ENCODE assay signal across 8 mouse cellular contexts in genomic region chr19:45030746-45031693, GRCm38 (mm10). TPM values are rescaled to one million over a fixed set of nuclear protein-coding genes. Genes with fewer than 3 reads are reported as not detected.
DNase-seq lines count a peak whose midpoint lies in the region; ATAC-seq lines count a peak whose summit lies in the region.

No protein-coding gene starts in this region.

- peaks cover 44% of the 10 kb centered on the region for H3K4me1 ChIP-seq in hindbrain, embryonic 13.5 days (replicated peaks)

- no peaks in the 10 kb centered on the region for H3K9me3 ChIP-seq in hindbrain, embryonic 13.5 days

- peak overlapping the region; percentile 34 for H3K4me2 ChIP-seq in hindbrain, embryonic 13.5 days

- DNase-seq in cerebellum, postnatal 10 days: peak; percentile 93 to 95
- DNase-seq in frontal cortex, postnatal 25 days (ENCODE audit: low spot score in 2 of 2): peak; percentile 58 to 74
- DNase-seq in left cerebral cortex, adult 11 months (ENCODE audit: low spot score): peak; percentile 81
- DNase-seq in lung, postnatal 36 days: peak; percentile 93
- DNase-seq in retina, postnatal 7 days (ENCODE audit: low read depth, low spot score): peak; percentile 80
- peak; percentile 57 for DNase-seq in yolk sac, embryonic 10.5 days (ENCODE audit: low spot score)

- no peak overlapping the region for H3K27ac ChIP-seq in hindbrain, embryonic 13.5 days

- H3K4me3 ChIP-seq in hindbrain, embryonic 13.5 days: no peak overlapping the region

- H3K9ac ChIP-seq in hindbrain, embryonic 13.5 days: no peak overlapping the region; the same call in 1 of the 2 replicates

- H3K36me3 ChIP-seq in hindbrain, embryonic 13.5 days: peaks cover 24% of the 10 kb centered on the region

- peaks cover 6% of the 10 kb centered on the region; the same call in 1 of the 2 replicates for H3K27me3 ChIP-seq in hindbrain, embryonic 13.5 days

- 36% methylated on average over 20 of the region's 20 CpGs for WGBS in hindbrain, embryonic 13.5 days

- ATAC-seq in activated CD4-positive, CD25-positive, alpha-beta regulatory T cell, adult 4 months: peak; percentile 46
- ATAC-seq in hindbrain, embryonic 13.5 days (ENCODE audit: low FRiP score): peak; percentile 12; the same call in 1 of the 2 replicates

RNA-seq across cellular contexts. Expression of gene Pdzd7, which starts 14.5 kb away (rescaled TPM):
- under 1 TPM in 1 of 2 experiments, not detected in 1; 0.32 TPM for polyA plus RNA-seq in activated CD4-positive, CD25-positive, alpha-beta regulatory T cell, adult 4 months (2017; shearing (Covaris generic))
- polyA plus RNA-seq in hindbrain, embryonic 13.5 days (2015; fragmentation: Nextera tagmentation; extraction: Ambion mirVana): 1.4 and 1.5 TPM in 2 replicates

RNA-seq across cellular contexts. Expression of gene Sfxn3, which starts 16.3 kb away (rescaled TPM):
- polyA plus RNA-seq in activated CD4-positive, CD25-positive, alpha-beta regulatory T cell, adult 4 months (2017; shearing (Covaris generic)): 10 to 100 TPM; 84.1 to 92.7 TPM
- 63.1 and 65.4 TPM in 2 replicates for polyA plus RNA-seq in hindbrain, embryonic 13.5 days (2015; fragmentation: Nextera tagmentation; extraction: Ambion mirVana)

RNA-seq across cellular contexts. Expression of gene Lzts2, which starts 16.8 kb away (rescaled TPM):
- polyA plus RNA-seq in activated CD4-positive, CD25-positive, alpha-beta regulatory T cell, adult 4 months (2017; shearing (Covaris generic)): 1 to 10 TPM in 1 of 2 experiments, under 1 TPM in 1; 0.78 to 1.8 TPM
- polyA plus RNA-seq in hindbrain, embryonic 13.5 days (2015; fragmentation: Nextera tagmentation; extraction: Ambion mirVana): 23.4 and 24.1 TPM in 2 replicates

RNA-seq across cellular contexts. Expression of gene Mrpl43, which starts 24.8 kb away (rescaled TPM):
- 10 to 100 TPM; 67.8 to 71.3 TPM for polyA plus RNA-seq in activated CD4-positive, CD25-positive, alpha-beta regulatory T cell, adult 4 months (2017; shearing (Covaris generic))
- polyA plus RNA-seq in hindbrain, embryonic 13.5 days (2015; fragmentation: Nextera tagmentation; extraction: Ambion mirVana): 91.6 and 93.6 TPM in 2 replicates

RNA-seq across cellular contexts. Expression of gene Twnk, which starts 25.6 kb away (rescaled TPM):
- 1 to 10 TPM; 4.2 to 9.3 TPM for polyA plus RNA-seq in activated CD4-positive, CD25-positive, alpha-beta regulatory T cell, adult 4 months (2017; shearing (Covaris generic))
- polyA plus RNA-seq in hindbrain, embryonic 13.5 days (2015; fragmentation: Nextera tagmentation; extraction: Ambion mirVana): 16.0 and 17.0 TPM in 2 replicates
